Mouse (Mus musculus) brown adipose tissue, adult 24 weeks (tissue): ENCODE measurements around the gene Ide. TPM values are rescaled to one million over a fixed set of nuclear protein-coding genes. Genes with fewer than 3 reads are reported as not detected.

ENCODE experiments used
- H3K27ac ChIP-seq: fragments of 200-500 bp; replicated peaks from 2 replicates; pipeline ENCODE4 v1.5.1; 2012; ENCODE audit warnings: low read depth, mild to moderate bottlenecking, low read length
- H3K4me1 ChIP-seq: fragments of 200-500 bp; 2 replicates; pipeline ENCODE4 v1.6.1; 2012; ENCODE audit warnings: low read length, mixed read lengths; ENCODE audit not compliant: control insufficient read depth, insufficient read depth, insufficient read length
- H3K4me3 ChIP-seq: fragments of 200-500 bp; 2 replicates; pipeline ENCODE4 v1.5.1; 2012; ENCODE audit warnings: low read depth, mild to moderate bottlenecking, low read length, moderate library complexity; ENCODE audit not compliant: insufficient read depth
- polyA plus RNA-seq: library from polyadenylated mRNA; stranded (reverse); fragments of >200 nt; gene quantifications from 2 replicates; pipeline ENCODE4 v1.2.4, GENCODE M21; 2012; ENCODE audit not compliant: missing spikeins, insufficient read depth, insufficient read length

Gene Ide
- polyA plus RNA-seq, 1 experiment, result 88.9 TPM

GRCm38 (mm10) chr19:37310133-37310532, 27.5 kb downstream of the Ide start:
- H3K4me3 ChIP-seq, result no peak overlapping the region
- H3K27ac ChIP-seq, result no peak overlapping the region

DNA sequence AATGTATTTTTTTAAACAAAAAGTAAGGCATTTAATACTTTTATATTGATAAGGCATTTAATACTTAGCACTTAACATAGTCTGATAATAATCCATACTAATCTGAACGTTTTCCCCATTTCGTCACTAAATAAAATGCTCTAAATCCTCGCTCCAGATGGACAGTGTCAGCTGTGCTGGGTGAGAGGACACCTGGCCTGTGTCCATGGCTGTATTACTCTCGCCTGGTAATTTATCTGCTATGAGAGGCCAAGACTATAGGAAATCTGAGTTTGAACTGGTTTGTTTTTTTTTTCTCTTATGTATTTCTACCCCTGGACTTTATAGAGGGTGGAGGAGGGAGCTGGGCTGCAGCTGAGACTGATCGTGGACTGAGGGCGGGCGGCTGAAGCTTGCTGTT, 28.7 kb downstream of the Ide start:
- Histone ChIP-seq H3K4me3 (no peak overlapping the region), H3K4me1 (no peaks in the 10 kb centered on the region)

More at GRCm38 (mm10) chr19:37310133-37310532, 27.5 kb downstream of the Ide start:
- no peaks in the 10 kb centered on the region for H3K4me1 ChIP-seq

GRCm38 (mm10) chr19:37307826-37308545, 29.7 kb downstream of the Ide start:
- no peak overlapping the region for H3K27ac ChIP-seq
- H3K4me3 ChIP-seq, result no peak overlapping the region
- no peaks in the 10 kb centered on the region for H3K4me1 ChIP-seq

More for the DNA sequence above, 28.7 kb downstream of the Ide start:
- H3K27ac ChIP-seq, result no peak overlapping the region

GRCm38 (mm10) chr19:37306176-37306575, 31.5 kb downstream of the Ide start:
- H3K4me1 ChIP-seq, result no peaks in the 10 kb centered on the region
- no peak overlapping the region for H3K27ac ChIP-seq
- no peak overlapping the region for H3K4me3 ChIP-seq

GRCm38 (mm10) chr19:37304866-37305265, 32.8 kb downstream of the Ide start:
- Histone ChIP-seq H3K4me1 (no peaks in the 10 kb centered on the region), H3K4me3 (no peak overlapping the region), H3K27ac (no peak overlapping the region)

GRCm38 (mm10) chr19:37304006-37304405, 33.6 kb downstream of the Ide start:
- H3K27ac ChIP-seq, result no peak overlapping the region

DNA sequence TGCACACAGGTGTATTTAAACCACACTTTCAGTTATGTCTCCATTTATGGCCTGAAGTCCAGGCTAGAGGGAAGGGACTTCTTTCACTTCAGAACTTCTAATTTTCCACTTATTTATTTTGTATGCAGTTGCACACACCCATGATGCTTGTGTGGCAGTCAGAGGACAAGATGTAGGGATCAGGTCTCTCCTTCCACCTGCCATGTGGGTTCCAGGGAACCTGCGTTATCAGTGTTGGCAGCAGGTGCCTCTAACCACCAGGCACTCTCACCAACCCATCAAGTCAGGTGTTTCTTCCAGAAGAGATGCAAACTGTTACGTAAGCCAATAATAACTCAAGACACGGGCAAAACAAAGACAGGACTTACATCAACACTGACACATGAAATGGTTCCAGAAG, 35.9 kb downstream of the Ide start:
- H3K4me3 ChIP-seq, result no peak overlapping the region
- H3K27ac ChIP-seq, result no peak overlapping the region
- H3K4me1 ChIP-seq, result no peaks in the 10 kb centered on the region

More at GRCm38 (mm10) chr19:37304006-37304405, 33.6 kb downstream of the Ide start:
- Histone ChIP-seq H3K4me3 (no peak overlapping the region), H3K4me1 (no peaks in the 10 kb centered on the region)

DNA sequence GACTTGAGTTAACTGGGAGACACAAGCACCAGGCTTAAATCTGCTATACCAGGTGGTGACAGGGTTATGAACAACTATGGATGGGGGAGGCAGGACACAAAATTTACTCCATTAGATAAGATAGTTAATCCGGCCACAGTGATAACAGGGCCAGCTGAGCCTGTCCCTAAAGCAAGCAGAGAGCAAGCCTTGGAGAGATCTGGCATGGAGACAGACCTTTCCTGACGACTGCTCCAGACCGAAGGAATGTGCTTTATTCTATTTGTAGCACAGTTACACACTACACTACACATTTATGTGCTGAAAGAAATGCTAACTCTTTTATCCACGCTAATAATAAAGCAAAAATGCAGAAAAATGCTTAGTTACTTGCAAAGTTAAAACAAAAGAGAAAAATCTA, 46.0 kb downstream of the Ide start:
- no peak overlapping the region for H3K4me3 ChIP-seq
- H3K27ac ChIP-seq, result no peak overlapping the region
- H3K4me1 ChIP-seq, result no peaks in the 10 kb centered on the region

DNA sequence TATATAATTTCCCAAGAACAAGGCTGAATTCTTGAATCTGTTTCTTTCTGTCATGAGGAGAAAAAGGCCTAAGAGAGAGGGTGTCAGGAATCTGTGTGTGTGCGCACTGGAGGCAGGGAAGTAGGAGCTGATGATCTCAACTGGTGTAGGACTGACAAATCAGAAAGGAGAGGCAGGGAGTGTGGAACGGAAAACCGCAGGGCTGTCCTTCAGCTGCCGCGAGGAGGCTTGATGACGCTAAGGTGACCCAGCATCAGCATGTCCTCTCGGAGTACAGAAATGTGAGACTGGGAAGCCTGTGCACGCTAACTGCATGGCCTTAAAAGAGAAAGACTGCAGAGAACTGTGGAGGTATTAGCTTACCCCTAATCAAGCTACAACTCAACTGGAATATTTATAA, 46.7 kb downstream of the Ide start:
- H3K27ac ChIP-seq, result no peak overlapping the region
- no peak overlapping the region for H3K4me3 ChIP-seq

DNA sequence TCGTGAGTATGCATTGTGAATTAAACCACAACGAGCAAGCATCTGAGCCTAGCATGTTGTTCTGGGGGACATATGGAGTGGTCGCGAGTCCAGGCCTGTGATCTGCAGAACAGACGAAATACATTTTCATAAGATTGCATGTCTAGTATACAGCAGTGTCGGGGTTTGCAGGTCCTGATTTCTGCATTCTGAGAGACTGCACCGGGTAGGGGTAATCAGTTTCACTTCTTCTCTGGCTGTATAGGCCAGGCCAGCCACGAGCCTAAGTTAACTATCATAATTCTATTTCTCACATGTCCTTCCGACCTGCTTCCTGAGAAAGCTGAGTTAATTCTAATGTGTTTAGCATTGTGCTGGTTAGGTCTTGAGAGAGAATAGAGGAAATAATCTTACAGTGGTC, 52.9 kb downstream of the Ide start:
- no peak overlapping the region for H3K4me3 ChIP-seq
- no peak overlapping the region for H3K27ac ChIP-seq
- no peaks in the 10 kb centered on the region for H3K4me1 ChIP-seq

More for the DNA sequence above, 46.7 kb downstream of the Ide start:
- H3K4me1 ChIP-seq, result no peaks in the 10 kb centered on the region

GRCm38 (mm10) chr19:37283166-37283565, 54.5 kb downstream of the Ide start:
- Histone ChIP-seq H3K4me3 (no peak overlapping the region), H3K27ac (no peak overlapping the region), H3K4me1 (no peaks in the 10 kb centered on the region)

DNA sequence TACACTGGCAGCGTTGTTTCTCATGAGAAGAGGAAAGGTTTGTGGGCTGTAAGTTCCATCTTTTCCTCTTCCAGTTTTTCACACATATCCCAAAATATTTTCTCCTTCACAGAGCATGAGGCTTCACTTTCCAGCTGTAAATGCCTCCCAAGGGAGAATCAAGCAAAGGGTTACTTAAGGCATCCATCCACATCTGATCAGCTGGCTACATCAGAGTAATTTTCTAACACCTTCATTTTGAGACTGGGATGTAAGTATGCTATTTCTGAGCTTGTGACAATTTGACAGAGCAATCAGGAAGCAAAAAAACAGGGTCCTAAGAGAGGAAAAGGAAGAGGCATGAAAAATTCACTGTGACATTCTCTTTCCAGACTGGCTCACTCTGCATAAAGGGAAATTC, 55.9 kb downstream of the Ide start:
- Histone ChIP-seq H3K4me1 (no peaks in the 10 kb centered on the region), H3K27ac (no peak overlapping the region), H3K4me3 (no peak overlapping the region)

DNA sequence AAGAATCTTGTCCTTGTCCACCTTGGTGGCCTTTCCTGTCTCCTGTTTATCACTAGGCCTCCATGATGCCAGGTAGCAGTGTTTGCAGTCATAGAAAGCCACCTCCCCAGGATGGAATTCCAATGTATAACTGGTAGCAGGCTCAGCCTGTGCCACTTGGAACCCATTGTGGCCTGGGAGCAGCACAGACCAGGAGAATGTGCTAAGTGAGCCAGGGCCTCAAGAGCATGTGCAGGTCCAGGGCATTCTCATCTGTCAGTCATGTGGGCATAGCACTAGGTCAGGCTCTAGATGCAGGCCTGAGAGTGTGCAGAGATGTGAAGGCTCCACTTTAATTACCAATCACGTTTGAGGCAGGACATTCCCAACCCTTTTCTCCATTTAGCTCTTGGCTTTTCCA, 58.5 kb downstream of the Ide start:
- no peaks in the 10 kb centered on the region for H3K4me1 ChIP-seq

DNA sequence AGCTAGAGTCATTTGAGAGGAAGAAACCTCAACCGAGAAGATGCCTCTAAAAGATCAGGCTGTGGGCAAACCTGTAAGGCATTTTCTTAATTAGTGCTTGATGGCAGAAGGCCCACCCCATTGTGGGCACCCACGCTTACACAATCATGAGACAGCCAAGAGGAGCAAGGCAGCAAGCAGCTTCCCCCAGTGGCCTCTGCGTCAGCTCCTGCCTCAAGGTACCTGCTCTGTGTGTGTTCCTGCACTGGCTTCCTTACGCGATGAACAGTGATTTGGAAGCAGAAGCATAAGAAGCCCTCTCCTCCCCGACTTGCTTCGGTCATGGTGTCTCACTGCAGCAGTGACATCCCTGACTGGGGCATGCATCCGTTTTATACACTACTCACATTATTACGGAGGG, 62.1 kb downstream of the Ide start:
- Histone ChIP-seq H3K27ac (no peak overlapping the region), H3K4me1 (no peaks in the 10 kb centered on the region), H3K4me3 (no peak overlapping the region)

More for the DNA sequence above, 58.5 kb downstream of the Ide start:
- Histone ChIP-seq H3K4me3 (no peak overlapping the region), H3K27ac (no peak overlapping the region)

- Histone ChIP-seq H3K27ac (peak overlapping the region; percentile 45; the same call in 1 of the 2 replicates), H3K4me1 (no peaks in the 10 kb centered on the region), H3K4me3 (no peak overlapping the region)
These were observed 68.5 kb downstream of the Ide start for GRCm38 (mm10) chr19:37269106-37269505.

GRCm38 (mm10) chr19:37265333-37266103, 72.1 kb downstream of the Ide start:
- Histone ChIP-seq H3K27ac (no peak overlapping the region), H3K4me1 (no peaks in the 10 kb centered on the region), H3K4me3 (no peak overlapping the region)
